Mouse (Mus musculus) spleen, adult 2 months (tissue): ENCODE measurements around the gene Fam111a. TPM values are rescaled to one million over a fixed set of nuclear protein-coding genes. Genes with fewer than 3 reads are reported as not detected.

Experiments
- DNase-seq, 2 experiments: peaks; one replicate each; pipeline versions ENCODE4 v3.0.0 to v3.0.0-alpha.2; 2012 to 2021; ENCODE audit warnings: low spot score in 2 of 2, low read depth in 1 of 2
- H3K27ac ChIP-seq: fragments of 200-500 bp; 2 replicates; pipeline ENCODE4 v1.5.1; 2012; ENCODE audit warnings: low read length, inconsistent platforms; ENCODE audit not compliant: insufficient read depth
- H3K27me3 ChIP-seq: fragments of 200-500 bp; 2 replicates; pipeline ENCODE4 v1.6.1; 2012; ENCODE audit warnings: mild to moderate bottlenecking, moderate library complexity, low read length, inconsistent platforms; ENCODE audit not compliant: control insufficient read depth, insufficient read depth
- H3K36me3 ChIP-seq: fragments of 200-500 bp; 2 replicates; pipeline ENCODE4 v1.6.1; 2012; ENCODE audit warnings: mild to moderate bottlenecking, low read length, inconsistent platforms; ENCODE audit not compliant: control insufficient read depth, insufficient read depth
- H3K4me1 ChIP-seq: fragments of 200-500 bp; 2 replicates; pipeline ENCODE4 v1.6.1; 2011; ENCODE audit warnings: inconsistent platforms; ENCODE audit not compliant: control insufficient read depth, insufficient read depth, insufficient read length
- H3K4me3 ChIP-seq: fragments of 200-500 bp; 2 replicates; pipeline ENCODE4 v1.5.1; 2011; ENCODE audit warnings: mild to moderate bottlenecking, inconsistent platforms; ENCODE audit not compliant: insufficient read depth, insufficient read length; ENCODE audit errors: extremely low read depth
- CTCF ChIP-seq: fragments of 200-500 bp; IDR thresholded peaks from 2 replicates; pipeline ENCODE4 v1.5.1; 2011; ENCODE audit warnings: mild to moderate bottlenecking, inconsistent platforms; ENCODE audit not compliant: insufficient read depth, insufficient read length, insufficient replicate concordance; ENCODE audit errors: extremely low read depth
- POLR2A ChIP-seq: fragments of 200-500 bp; IDR thresholded peaks from 2 replicates; pipeline ENCODE4 v1.6.1; 2011; ENCODE audit warnings: low read depth, low read length, inconsistent platforms
- WGBS: fragments of 180-500 bp; shearing (Covaris S2); methylation state at CpG from one replicate; pipeline ENCODE4 v1.1.7; 2018; 5-methylcytosine and 5-hydroxymethylcytosine counted together
- polyA plus RNA-seq: library from polyadenylated mRNA; depleted of rRNA; stranded (reverse); fragments of >200 nt; gene quantifications from 2 replicates; pipeline ENCODE4 v1.2.3, GENCODE M21; 2012; rRNA removed

Fam111a gene
- polyA plus RNA-seq, 1 experiment, result 6.4 TPM

DNA sequence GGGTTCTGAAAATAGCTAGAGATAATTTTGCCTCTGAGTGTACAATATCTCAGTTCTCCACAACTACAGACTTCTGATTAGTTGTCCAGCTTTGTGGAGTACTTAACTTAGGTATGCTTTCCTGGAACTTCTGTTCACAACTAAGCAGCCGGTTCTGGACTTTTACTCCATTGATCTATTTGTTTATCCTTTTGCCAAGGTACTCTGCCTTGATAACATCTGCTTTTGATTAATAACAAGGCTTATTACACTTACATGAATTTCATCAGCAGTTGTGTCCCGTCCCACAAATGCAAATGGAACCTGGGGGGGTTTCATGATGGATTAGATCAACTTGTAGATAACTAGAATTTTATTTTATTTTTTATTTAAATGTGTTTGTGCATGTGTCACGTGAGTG is 91.3 kb downstream of the Fam111a start:
- 67% methylated on average over 3 of the region's 3 CpGs for WGBS
- Histone ChIP-seq H3K36me3 (no peaks in the 10 kb centered on the region), H3K27ac (no peak overlapping the region), H3K4me1 (no peaks in the 10 kb centered on the region), H3K27me3 (no peaks in the 10 kb centered on the region), H3K4me3 (no peak overlapping the region)
- DNase-seq, result no peak
- no peak for TF ChIP-seq CTCF
- no peak for TF ChIP-seq POLR2A

DNA sequence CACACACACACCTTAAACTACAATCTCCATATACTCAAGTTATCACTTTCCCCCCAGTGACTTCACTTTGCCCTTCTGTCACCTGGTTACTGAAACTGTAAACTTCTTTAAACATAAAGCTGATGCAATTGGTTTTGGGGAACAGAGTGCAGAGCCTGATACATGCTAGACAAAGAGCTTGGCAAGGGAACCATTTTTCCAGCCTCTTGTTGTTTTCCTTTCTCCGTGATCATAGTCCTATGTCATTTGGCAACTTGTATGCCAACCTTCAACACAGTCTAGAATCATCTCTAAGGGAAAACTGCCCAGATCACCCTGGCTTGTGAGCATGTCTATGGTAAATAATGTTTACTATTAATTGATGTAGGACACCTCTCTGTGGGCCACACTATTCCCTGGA is 92.5 kb downstream of the Fam111a start:
- DNase-seq, result no peak
- 79% methylated on average over 1 of the region's 1 CpGs for WGBS
- H3K36me3 ChIP-seq, result no peaks in the 10 kb centered on the region
- no peak overlapping the region for H3K27ac ChIP-seq
- TF ChIP-seq POLR2A (no peak), CTCF (no peak)
- no peaks in the 10 kb centered on the region for H3K27me3 ChIP-seq
- no peaks in the 10 kb centered on the region for H3K4me1 ChIP-seq
- H3K4me3 ChIP-seq, result no peak overlapping the region

Other genes with a start within 250 kb of the Fam111a start
- not detected in 2 replicates for gene Olfr1436, start 246.6 kb upstream of the Fam111a start, polyA plus RNA-seq
- not detected in 2 replicates for gene Olfr1437, start 220.6 kb upstream of the Fam111a start, polyA plus RNA-seq
- gene Olfr1438-ps1, start 209.8 kb upstream of the Fam111a start, polyA plus RNA-seq, result not detected in 2 replicates
- gene Olfr1440, start 158.5 kb upstream of the Fam111a start, polyA plus RNA-seq, result not detected in 2 replicates
- gene Olfr1441, start 128.3 kb upstream of the Fam111a start, polyA plus RNA-seq, result not detected in 2 replicates
- gene Pfpl, start 117.8 kb upstream of the Fam111a start, polyA plus RNA-seq, result not detected in 2 replicates
- 30.5 and 41.7 TPM in 2 replicates for gene Mpeg1, start 85.0 kb upstream of the Fam111a start, polyA plus RNA-seq
- 4.3 TPM in 2 replicates for gene Dtx4, start 44.3 kb upstream of the Fam111a start, polyA plus RNA-seq
- not detected in 2 replicates for gene Gm4952, start 54.2 kb downstream of the Fam111a start, polyA plus RNA-seq
- gene Glyat, start 87.6 kb downstream of the Fam111a start, polyA plus RNA-seq, result not detected in 2 replicates
- not detected in 2 replicates for gene Olfr1442, start 124.7 kb downstream of the Fam111a start, polyA plus RNA-seq
- not detected in 2 replicates for gene Olfr1443, start 132.4 kb downstream of the Fam111a start, polyA plus RNA-seq
- gene Keg1, start 150.0 kb downstream of the Fam111a start, polyA plus RNA-seq, result 0.30 TPM in 1 of 2 replicates, not detected in the other
- 0.40 and 0.82 TPM in 2 replicates for gene Cntf, start 219.9 kb downstream of the Fam111a start, polyA plus RNA-seq